Mouse (Mus musculus) megakaryocyte, embryonic 14.5 days (primary cell): ENCODE data around the gene Ptprf. TPM values are rescaled to one million over a fixed set of nuclear protein-coding genes. Genes with fewer than 3 reads are reported as not detected.

Experiments
- H3K27me3 ChIP-seq: replicated peaks from 2 replicates; pipeline ENCODE3; 2012; ENCODE audit warnings: inconsistent platforms
- H3K36me3 ChIP-seq: replicated peaks from 2 replicates; pipeline ENCODE3; 2012; ENCODE audit warnings: low read length, inconsistent platforms, mixed read lengths
- H3K4me1 ChIP-seq: 2 replicates; pipeline ENCODE4 v1.6.1; 2012; ENCODE audit warnings: inconsistent platforms
- H3K4me3 ChIP-seq: replicated peaks from 2 replicates; pipeline ENCODE3; 2012; ENCODE audit warnings: moderate library complexity, mild to moderate bottlenecking, inconsistent platforms
- H3K9me3 ChIP-seq: 2 replicates; pipeline ENCODE4 v1.6.1; 2012; ENCODE audit warnings: inconsistent platforms
- FLI1 ChIP-seq: IDR thresholded peaks from 2 replicates; pipeline ENCODE4 v1.6.1; 2012; ENCODE audit warnings: low read length, inconsistent platforms, mixed read lengths
- GATA1 ChIP-seq: IDR thresholded peaks from 3 replicates; pipeline ENCODE4 v1.6.1; 2012; ENCODE audit warnings: mixed read lengths, low read length, inconsistent platforms, borderline replicate concordance
- polyA plus RNA-seq: library from polyadenylated mRNA; stranded (reverse); fragments of >175 nt; gene quantifications from 2 replicates; pipeline ENCODE4 v1.2.3, GENCODE M21; 2012; ENCODE audit warnings: low replicate concordance; ENCODE audit not compliant: insufficient read depth

Gene Ptprf
- polyA plus RNA-seq, 1 experiment, result 0.41 TPM

- Histone ChIP-seq H3K27me3 (peaks cover 66% of the 10 kb centered on the region), H3K36me3 (no peaks in the 10 kb centered on the region), H3K4me3 (no peak overlapping the region), H3K4me1 (peaks cover 33% of the 10 kb centered on the region), H3K9me3 (peaks cover 13% of the 10 kb centered on the region)
- no peak for TF ChIP-seq FLI1
- TF ChIP-seq GATA1, result no peak
Observed at GRCm38 (mm10) chr4:118273545-118273944, 17.7 kb downstream of the Ptprf start.

- no peak for TF ChIP-seq GATA1
- TF ChIP-seq FLI1, result no peak
- Histone ChIP-seq H3K4me1 (peaks cover 33% of the 10 kb centered on the region), H3K27me3 (peaks cover 61% of the 10 kb centered on the region), H3K4me3 (no peak overlapping the region), H3K36me3 (no peaks in the 10 kb centered on the region), H3K9me3 (peaks cover 13% of the 10 kb centered on the region)
Observed at GRCm38 (mm10) chr4:118272871-118273270, 18.3 kb downstream of the Ptprf start.

GRCm38 (mm10) chr4:118272258-118272657 lies 18.9 kb downstream of the Ptprf start:
- TF ChIP-seq FLI1, result no peak
- Histone ChIP-seq H3K36me3 (no peaks in the 10 kb centered on the region), H3K9me3 (peaks cover 13% of the 10 kb centered on the region), H3K27me3 (peaks cover 55% of the 10 kb centered on the region), H3K4me1 (peaks cover 33% of the 10 kb centered on the region), H3K4me3 (no peak overlapping the region)

GRCm38 (mm10) chr4:118271556-118272074 lies 19.6 kb downstream of the Ptprf start:
- no peak for TF ChIP-seq GATA1
- TF ChIP-seq FLI1, result no peak
- Histone ChIP-seq H3K4me1 (peaks cover 30% of the 10 kb centered on the region), H3K27me3 (peaks cover 51% of the 10 kb centered on the region), H3K4me3 (no peak overlapping the region), H3K9me3 (peaks cover 13% of the 10 kb centered on the region), H3K36me3 (no peaks in the 10 kb centered on the region)

- Histone ChIP-seq H3K36me3 (no peaks in the 10 kb centered on the region), H3K9me3 (peaks cover 13% of the 10 kb centered on the region), H3K4me1 (peaks cover 25% of the 10 kb centered on the region; the same call in 1 of the 2 replicates), H3K4me3 (no peak overlapping the region), H3K27me3 (peaks cover 49% of the 10 kb centered on the region)
- TF ChIP-seq GATA1 (no peak), FLI1 (no peak)
Observed at GRCm38 (mm10) chr4:118270706-118271105, 20.5 kb downstream of the Ptprf start.

GRCm38 (mm10) chr4:118269999-118270398 lies 21.2 kb downstream of the Ptprf start:
- TF ChIP-seq FLI1, result no peak
- TF ChIP-seq GATA1, result no peak
- Histone ChIP-seq H3K9me3 (peaks cover 13% of the 10 kb centered on the region), H3K36me3 (no peaks in the 10 kb centered on the region), H3K4me1 (peaks cover 20% of the 10 kb centered on the region; the same call in 1 of the 2 replicates), H3K4me3 (no peak overlapping the region), H3K27me3 (peaks cover 49% of the 10 kb centered on the region)

- H3K27me3 ChIP-seq, result peaks cover 52% of the 10 kb centered on the region
- no peak for TF ChIP-seq GATA1
- no peak for TF ChIP-seq FLI1
- no peak overlapping the region for H3K4me3 ChIP-seq
- peaks cover 9% of the 10 kb centered on the region; the same call in 1 of the 2 replicates for H3K4me1 ChIP-seq
- H3K36me3 ChIP-seq, result no peaks in the 10 kb centered on the region
- H3K9me3 ChIP-seq, result peaks cover 13% of the 10 kb centered on the region
Observed at GRCm38 (mm10) chr4:118268429-118269212, 22.6 kb downstream of the Ptprf start.

- Histone ChIP-seq H3K9me3 (peaks cover 7% of the 10 kb centered on the region), H3K4me3 (no peak overlapping the region), H3K4me1 (peaks cover 8% of the 10 kb centered on the region), H3K27me3 (peaks cover 71% of the 10 kb centered on the region), H3K36me3 (no peaks in the 10 kb centered on the region)
- TF ChIP-seq FLI1, result no peak
- no peak for TF ChIP-seq GATA1
Observed at GRCm38 (mm10) chr4:118265557-118265956, 25.6 kb downstream of the Ptprf start.

- no peak overlapping the region for H3K4me3 ChIP-seq
- TF ChIP-seq GATA1 (no peak), FLI1 (no peak)
- H3K4me1 ChIP-seq, result peaks cover 10% of the 10 kb centered on the region
- peaks cover 91% of the 10 kb centered on the region for H3K27me3 ChIP-seq
- H3K36me3 ChIP-seq, result no peaks in the 10 kb centered on the region
- H3K9me3 ChIP-seq, result no peaks in the 10 kb centered on the region
Observed at GRCm38 (mm10) chr4:118261771-118262473, 29.3 kb downstream of the Ptprf start.

GRCm38 (mm10) chr4:118261291-118261690 lies 29.9 kb downstream of the Ptprf start:
- TF ChIP-seq GATA1 (no peak), FLI1 (no peak)
- peaks cover 95% of the 10 kb centered on the region for H3K27me3 ChIP-seq
- H3K4me3 ChIP-seq, result no peak overlapping the region
- H3K4me1 ChIP-seq, result peaks cover 10% of the 10 kb centered on the region
- H3K36me3 ChIP-seq, result no peaks in the 10 kb centered on the region
- H3K9me3 ChIP-seq, result no peaks in the 10 kb centered on the region
